Mouse (Mus musculus): ENCODE measurements around the gene Dnajc25. TPM values are rescaled to one million over a fixed set of nuclear protein-coding genes. Genes with fewer than 3 reads are reported as not detected.

The Dnajc25 gene
- polyA plus RNA-seq, 1 experiment from 2014 or later, result 14.1 TPM

GRCm38 (mm10) chr4:58990609-58991434, 4.0 kb upstream of the Dnajc25 start:
- Histone ChIP-seq H3K36me3 (ENCODE audit: insufficient read depth, low read length) (no peaks in the 10 kb centered on the region), H3K4me3 (replicated peaks; ENCODE audit: low read depth, low read length) (no peak overlapping the region), H3K9me3 (replicated peaks; ENCODE audit: low read length) (no peaks in the 10 kb centered on the region), H3K27me3 (ENCODE audit: insufficient read depth, low read length) (no peaks in the 10 kb centered on the region), H3K4me1 (replicated peaks; ENCODE audit: insufficient read depth, low read length) (no peaks in the 10 kb centered on the region), H3K27ac (no peak overlapping the region), H3K9ac (ENCODE audit: low read depth, low read length) (no peak overlapping the region), H3K4me2 (ENCODE audit: low read length) (no peak overlapping the region)
- DNase-seq (ENCODE audit: low spot score), result no peak
- no peak for ATAC-seq (replicated peaks; ENCODE audit: low FRiP score, low read depth)
- 80% methylated on average over 17 of the region's 17 CpGs for WGBS
- TF ChIP-seq CTCF (IDR thresholded peaks at IDR 0.05; ENCODE audit: low read depth), result no peak

GRCm38 (mm10) chr4:58992195-58992594, 2.7 kb upstream of the Dnajc25 start:
- no peak overlapping the region for H3K9ac ChIP-seq (ENCODE audit: low read depth, low read length)
- H3K9me3 ChIP-seq (replicated peaks; ENCODE audit: low read length), result no peaks in the 10 kb centered on the region
- no peak for TF ChIP-seq CTCF (IDR thresholded peaks at IDR 0.05; ENCODE audit: low read depth)
- ATAC-seq (replicated peaks; ENCODE audit: low FRiP score, low read depth) (no peak), DNase-seq (ENCODE audit: low spot score) (no peak)
- whole genome bisulfite sequencing, result 83% methylated on average over 5 of the region's 5 CpGs
- H3K4me2 ChIP-seq (ENCODE audit: low read length), result no peak overlapping the region
- H3K27me3 ChIP-seq (ENCODE audit: insufficient read depth, low read length), result no peaks in the 10 kb centered on the region
- no peaks in the 10 kb centered on the region for H3K4me1 ChIP-seq (replicated peaks; ENCODE audit: insufficient read depth, low read length)
- no peaks in the 10 kb centered on the region for H3K36me3 ChIP-seq (ENCODE audit: insufficient read depth, low read length)
- no peak overlapping the region for H3K4me3 ChIP-seq (replicated peaks; ENCODE audit: low read depth, low read length)
- no peak overlapping the region for H3K27ac ChIP-seq

DNA sequence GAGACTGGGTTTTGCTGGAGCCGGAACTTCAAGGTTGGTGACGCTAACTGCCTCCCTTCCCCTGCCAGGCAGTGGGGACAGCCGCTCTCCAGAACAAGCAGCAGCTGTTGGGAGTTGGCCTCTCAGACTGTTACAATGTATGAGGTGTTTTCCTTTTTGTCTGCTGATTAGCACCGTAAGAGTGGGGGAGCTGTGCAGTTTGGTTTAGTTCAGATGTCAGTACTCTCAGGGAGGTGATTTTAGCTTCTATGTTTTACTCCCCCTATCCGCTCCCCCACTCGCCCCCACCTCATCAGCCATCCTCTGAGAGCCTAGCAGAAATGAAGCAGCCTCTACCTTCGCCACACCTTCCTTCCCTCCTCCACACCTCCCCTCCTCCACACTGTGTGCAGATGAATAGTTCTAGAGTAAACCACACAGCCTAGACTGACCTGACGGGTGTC, 410 bp downstream of the Dnajc25 start:
- 25% methylated on average over 8 of the region's 8 CpGs for WGBS

DNA sequence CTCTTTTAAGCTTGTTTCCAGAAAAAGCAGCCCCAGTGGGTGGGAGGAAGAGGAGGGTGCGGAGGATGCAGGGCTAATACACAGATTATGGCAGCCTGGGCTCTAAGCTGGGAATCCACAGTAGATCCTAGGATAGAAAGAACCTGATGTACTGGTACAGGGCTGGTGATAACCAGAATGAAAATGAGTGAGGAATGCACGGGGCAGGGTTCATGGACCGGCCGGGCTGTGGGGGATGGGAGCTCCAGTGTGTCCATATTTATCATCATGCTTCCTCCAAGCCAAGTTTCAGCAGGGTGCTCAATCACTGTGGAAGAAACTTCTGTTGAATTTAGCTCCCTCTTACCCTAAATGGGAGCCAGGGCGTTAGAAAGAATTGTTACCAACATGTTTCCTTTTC, 2.2 kb downstream of the Dnajc25 start:
- no peak for ATAC-seq (replicated peaks; ENCODE audit: low FRiP score, low read depth)
- Histone ChIP-seq H3K9ac (ENCODE audit: low read depth, low read length) (no peak overlapping the region), H3K4me2 (ENCODE audit: low read length) (no peak overlapping the region), H3K27ac (no peak overlapping the region), H3K27me3 (ENCODE audit: insufficient read depth, low read length) (no peaks in the 10 kb centered on the region), H3K4me1 (replicated peaks; ENCODE audit: insufficient read depth, low read length) (no peaks in the 10 kb centered on the region), H3K4me3 (replicated peaks; ENCODE audit: low read depth, low read length) (no peak overlapping the region), H3K36me3 (ENCODE audit: insufficient read depth, low read length) (no peaks in the 10 kb centered on the region), H3K9me3 (replicated peaks; ENCODE audit: low read length) (no peaks in the 10 kb centered on the region)
- 62% methylated on average over 5 of the region's 5 CpGs for WGBS
- TF ChIP-seq CTCF (IDR thresholded peaks at IDR 0.05; ENCODE audit: low read depth), result no peak
- DNase-seq (ENCODE audit: low spot score), result peak; percentile 40

More for the DNA sequence above, 410 bp downstream of the Dnajc25 start:
- no peak overlapping the region for H3K9ac ChIP-seq (ENCODE audit: low read depth, low read length)
- no peak overlapping the region for H3K4me3 ChIP-seq (replicated peaks; ENCODE audit: low read depth, low read length)
- H3K4me1 ChIP-seq (replicated peaks; ENCODE audit: insufficient read depth, low read length), result no peaks in the 10 kb centered on the region
- no peak for TF ChIP-seq CTCF (IDR thresholded peaks at IDR 0.05; ENCODE audit: low read depth)
- peak; percentile 71 for ATAC-seq (replicated peaks; ENCODE audit: low FRiP score, low read depth)
- H3K27ac ChIP-seq, result no peak overlapping the region
- no peaks in the 10 kb centered on the region for H3K9me3 ChIP-seq (replicated peaks; ENCODE audit: low read length)
- peak; percentile 71 for DNase-seq (ENCODE audit: low spot score)
- peak overlapping the region; percentile 14; the same call in 1 of the 2 replicates for H3K4me2 ChIP-seq (ENCODE audit: low read length)
- no peaks in the 10 kb centered on the region for H3K27me3 ChIP-seq (ENCODE audit: insufficient read depth, low read length)
- H3K36me3 ChIP-seq (ENCODE audit: insufficient read depth, low read length), result no peaks in the 10 kb centered on the region

DNA sequence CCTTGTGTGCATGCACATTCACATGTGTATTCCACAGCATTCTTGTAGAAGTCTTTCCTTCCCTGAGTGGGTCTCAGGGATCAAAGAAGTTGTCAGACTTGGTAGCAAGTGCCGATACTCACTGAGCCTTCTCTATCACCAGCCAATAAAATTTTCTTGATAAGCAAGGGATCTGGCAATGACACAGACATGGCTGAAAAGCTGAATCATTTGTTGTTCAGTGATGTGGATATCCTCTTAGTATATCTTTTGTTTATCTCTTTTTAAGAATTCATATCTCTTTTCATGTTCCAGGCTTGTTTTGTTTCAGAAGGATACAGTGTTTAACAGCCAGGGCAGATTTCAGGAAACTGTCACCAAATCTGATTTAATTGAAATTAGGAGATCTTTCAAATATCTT, 3.8 kb downstream of the Dnajc25 start:
- no peaks in the 10 kb centered on the region for H3K27me3 ChIP-seq (ENCODE audit: insufficient read depth, low read length)
- no peaks in the 10 kb centered on the region for H3K9me3 ChIP-seq (replicated peaks; ENCODE audit: low read length)
- H3K27ac ChIP-seq, result no peak overlapping the region
- no peak for ATAC-seq (replicated peaks; ENCODE audit: low FRiP score, low read depth)
- no peak overlapping the region for H3K4me2 ChIP-seq (ENCODE audit: low read length)
- no peaks in the 10 kb centered on the region for H3K36me3 ChIP-seq (ENCODE audit: insufficient read depth, low read length)
- no peak overlapping the region for H3K9ac ChIP-seq (ENCODE audit: low read depth, low read length)
- TF ChIP-seq CTCF (IDR thresholded peaks at IDR 0.05; ENCODE audit: low read depth), result no peak
- no peaks in the 10 kb centered on the region for H3K4me1 ChIP-seq (replicated peaks; ENCODE audit: insufficient read depth, low read length)
- DNase-seq (ENCODE audit: low spot score), result no peak
- no peak overlapping the region for H3K4me3 ChIP-seq (replicated peaks; ENCODE audit: low read depth, low read length)
- WGBS, result 85% methylated on average over 1 of the region's 1 CpGs

DNA sequence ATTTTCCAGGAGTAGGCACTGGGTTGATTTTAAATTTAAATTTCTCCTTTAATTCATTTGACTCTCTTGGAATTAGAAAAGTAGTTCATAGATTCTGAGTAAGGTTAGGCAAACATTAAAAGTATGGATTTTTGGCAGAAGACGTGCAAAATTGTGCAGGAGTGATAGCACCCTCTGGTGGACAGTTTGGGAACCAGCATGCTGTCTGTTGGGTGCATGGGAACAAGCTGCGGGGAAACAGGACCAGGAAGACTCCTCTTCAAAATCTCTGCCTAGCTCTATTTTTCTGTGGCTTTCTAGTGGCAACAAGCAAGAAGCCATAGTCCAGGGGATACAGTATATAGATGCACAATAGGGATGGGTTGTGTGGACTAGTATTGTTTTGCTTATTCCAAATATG, 4.8 kb downstream of the Dnajc25 start:
- Histone ChIP-seq H3K4me1 (replicated peaks; ENCODE audit: insufficient read depth, low read length) (peaks cover 8% of the 10 kb centered on the region), H3K27ac (no peak overlapping the region), H3K9ac (ENCODE audit: low read depth, low read length) (no peak overlapping the region), H3K9me3 (replicated peaks; ENCODE audit: low read length) (no peaks in the 10 kb centered on the region), H3K4me2 (ENCODE audit: low read length) (no peak overlapping the region), H3K27me3 (ENCODE audit: insufficient read depth, low read length) (no peaks in the 10 kb centered on the region), H3K36me3 (ENCODE audit: insufficient read depth, low read length) (no peaks in the 10 kb centered on the region), H3K4me3 (replicated peaks; ENCODE audit: low read depth, low read length) (no peak overlapping the region)
- peak; percentile 95 for TF ChIP-seq CTCF (IDR thresholded peaks at IDR 0.05; ENCODE audit: low read depth)
- WGBS, result 5% methylated on average over 2 of the region's 2 CpGs
- DNase-seq (ENCODE audit: low spot score) (peak; percentile 84), ATAC-seq (replicated peaks; ENCODE audit: low FRiP score, low read depth) (no peak)
